Mouse (Mus musculus): ENCODE data around the gene Dlg2. TPM values are rescaled to one million over a fixed set of nuclear protein-coding genes. Genes with fewer than 3 reads are reported as not detected.

Dlg2 gene
- polyA plus RNA-seq, 1 experiment from 2014 or later, result 3.8 TPM

DNA sequence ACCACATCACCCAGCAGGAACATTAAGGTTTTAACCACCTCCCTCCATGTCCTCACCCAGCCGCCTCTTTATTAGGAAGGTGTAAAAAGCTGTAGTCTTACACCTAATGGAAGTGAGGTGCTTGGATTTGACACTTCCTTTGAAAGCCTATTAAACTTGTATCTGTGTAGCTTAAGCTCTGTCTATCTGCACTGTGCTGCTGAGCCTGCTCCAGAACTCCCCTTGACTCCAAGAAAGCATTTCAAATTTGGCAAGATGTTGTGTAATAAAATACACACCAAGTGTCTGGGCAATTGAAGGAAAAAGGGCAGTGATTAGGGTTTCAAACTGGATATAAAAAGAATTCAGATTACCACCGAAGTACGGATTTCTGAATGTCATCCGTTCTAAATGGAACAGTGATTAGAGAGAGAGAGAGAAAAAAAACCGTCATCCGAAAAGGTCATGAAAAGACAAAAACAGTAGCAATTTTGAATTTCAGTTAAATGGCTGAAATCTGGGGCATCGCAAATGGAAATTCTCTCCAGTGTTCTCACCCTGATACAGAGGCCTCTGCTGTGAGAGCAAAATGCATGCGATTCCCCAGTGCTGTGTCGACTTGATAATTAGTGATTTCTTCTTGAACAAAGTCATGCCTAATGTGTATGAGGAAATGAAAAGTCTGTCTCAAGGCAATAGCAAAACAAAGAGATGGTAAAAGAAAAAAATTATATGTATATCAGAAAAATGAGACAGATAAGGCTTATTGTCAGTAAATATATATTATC is 1663.8 kb downstream of the Dlg2 start:
- Histone ChIP-seq H3K4me3 (no peak overlapping the region), H3K9me3 (no peaks in the 10 kb centered on the region), H3K36me3 (no peaks in the 10 kb centered on the region), H3K27ac (no peak overlapping the region), H3K4me1 (no peaks in the 10 kb centered on the region), H3K27me3 (ENCODE audit: insufficient read depth, poor library complexity, severe bottlenecking) (no peaks in the 10 kb centered on the region)
- WGBS, result 72% methylated on average over 9 of the region's 9 CpGs
- no peak for DNase-seq (ENCODE audit: low spot score)

GRCm38 (mm10) chr7:92147499-92147898 is 1671.0 kb downstream of the Dlg2 start:
- no peak for DNase-seq (ENCODE audit: low spot score)
- Histone ChIP-seq H3K27me3 (ENCODE audit: insufficient read depth, poor library complexity, severe bottlenecking) (no peaks in the 10 kb centered on the region), H3K4me1 (no peaks in the 10 kb centered on the region), H3K27ac (no peak overlapping the region), H3K4me3 (no peak overlapping the region), H3K36me3 (no peaks in the 10 kb centered on the region), H3K9me3 (no peaks in the 10 kb centered on the region)
- 87% methylated on average over 1 of the region's 1 CpGs for WGBS

DNA sequence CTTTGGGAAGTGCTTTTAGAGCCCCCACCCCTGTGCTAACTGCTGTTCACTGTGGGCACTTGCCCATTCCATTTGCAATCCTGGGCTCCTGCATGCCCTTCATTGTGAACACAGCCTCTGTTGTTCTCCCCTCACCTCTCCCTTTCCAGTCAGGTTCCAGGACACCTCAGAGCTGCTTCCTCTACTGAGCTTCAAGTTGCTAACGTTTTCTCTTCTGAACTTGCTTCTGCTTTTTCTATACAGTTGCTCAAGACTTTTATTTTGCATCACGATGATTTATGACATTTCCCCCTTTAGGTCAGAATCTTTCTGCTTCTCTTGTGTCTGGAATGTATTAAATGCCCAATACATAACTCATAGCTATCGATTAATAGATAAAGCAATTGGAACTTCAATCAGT is 1674.3 kb downstream of the Dlg2 start:
- no peak for DNase-seq (ENCODE audit: low spot score)
- WGBS, result 70% methylated on average over 3 of the region's 3 CpGs
- H3K36me3 ChIP-seq, result no peaks in the 10 kb centered on the region

DNA sequence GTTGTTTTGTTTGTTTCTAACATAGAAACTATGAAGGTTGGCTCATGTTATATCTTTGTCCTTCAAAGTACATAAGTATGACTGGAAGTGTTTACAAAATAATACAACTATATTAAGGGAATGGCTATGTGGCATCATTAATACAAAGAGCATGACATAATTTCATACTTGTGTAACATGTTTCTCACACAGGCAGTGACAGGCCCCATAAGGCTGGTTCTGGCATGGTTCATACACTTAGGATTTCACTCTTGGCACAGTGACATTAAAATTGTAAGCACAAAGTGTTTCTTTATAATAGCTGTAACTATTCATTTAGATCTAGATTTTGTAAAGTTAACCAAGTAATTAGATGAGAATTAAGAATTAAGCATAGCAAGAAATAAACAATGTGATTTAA is 1678.1 kb downstream of the Dlg2 start:
- no peak for DNase-seq (ENCODE audit: low spot score)
- H3K4me1 ChIP-seq, result no peaks in the 10 kb centered on the region
- H3K4me3 ChIP-seq, result no peak overlapping the region

More for the DNA sequence above, 1674.3 kb downstream of the Dlg2 start:
- Histone ChIP-seq H3K4me1 (no peaks in the 10 kb centered on the region), H3K9me3 (no peaks in the 10 kb centered on the region), H3K27ac (no peak overlapping the region), H3K4me3 (no peak overlapping the region), H3K27me3 (ENCODE audit: insufficient read depth, poor library complexity, severe bottlenecking) (no peaks in the 10 kb centered on the region)

GRCm38 (mm10) chr7:92163150-92163549 is 1686.7 kb downstream of the Dlg2 start:
- H3K36me3 ChIP-seq, result no peaks in the 10 kb centered on the region
- 88% methylated on average over 2 of the region's 2 CpGs for WGBS
- no peak overlapping the region for H3K4me3 ChIP-seq
- no peak overlapping the region for H3K27ac ChIP-seq
- no peak for DNase-seq (ENCODE audit: low spot score)
- H3K27me3 ChIP-seq (ENCODE audit: insufficient read depth, poor library complexity, severe bottlenecking), result no peaks in the 10 kb centered on the region
- no peaks in the 10 kb centered on the region for H3K9me3 ChIP-seq
- H3K4me1 ChIP-seq, result no peaks in the 10 kb centered on the region

More for the DNA sequence above, 1678.1 kb downstream of the Dlg2 start:
- no peak overlapping the region for H3K27ac ChIP-seq
- H3K27me3 ChIP-seq (ENCODE audit: insufficient read depth, poor library complexity, severe bottlenecking), result no peaks in the 10 kb centered on the region
- H3K36me3 ChIP-seq, result no peaks in the 10 kb centered on the region
- H3K9me3 ChIP-seq, result no peaks in the 10 kb centered on the region

DNA sequence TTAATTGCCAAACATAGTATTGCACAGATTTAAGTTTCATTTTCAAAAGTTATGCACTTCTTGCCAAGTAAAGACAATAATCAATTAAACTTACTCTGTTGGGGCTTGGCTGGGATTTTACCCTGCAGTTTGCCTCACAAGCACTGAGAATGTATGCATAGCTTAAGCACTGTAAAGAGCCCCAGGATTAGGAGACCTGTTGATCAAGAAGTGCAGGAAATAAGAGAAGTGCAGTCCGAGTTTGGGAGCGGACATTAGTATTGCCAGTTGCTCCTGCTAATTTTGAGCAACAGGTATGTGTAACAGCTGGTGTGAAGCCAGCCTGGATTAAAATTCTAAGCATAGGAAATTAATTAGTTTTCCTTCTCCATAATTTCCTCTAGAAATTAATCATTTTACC is 1687.8 kb downstream of the Dlg2 start:
- no peaks in the 10 kb centered on the region for H3K9me3 ChIP-seq
- no peaks in the 10 kb centered on the region for H3K27me3 ChIP-seq (ENCODE audit: insufficient read depth, poor library complexity, severe bottlenecking)
- no peak overlapping the region for H3K27ac ChIP-seq
- DNase-seq (ENCODE audit: low spot score), result no peak
- no peaks in the 10 kb centered on the region for H3K4me1 ChIP-seq
- no peaks in the 10 kb centered on the region for H3K36me3 ChIP-seq
- no peak overlapping the region for H3K4me3 ChIP-seq
- 78% methylated on average over 2 of the region's 2 CpGs for WGBS

- DNase-seq (ENCODE audit: low spot score), result no peak
- no peaks in the 10 kb centered on the region for H3K9me3 ChIP-seq
- H3K4me3 ChIP-seq, result no peak overlapping the region
- 85% methylated on average over 6 of the region's 6 CpGs for WGBS
- H3K4me1 ChIP-seq, result no peaks in the 10 kb centered on the region
- no peaks in the 10 kb centered on the region for H3K36me3 ChIP-seq
- no peak overlapping the region for H3K27ac ChIP-seq
- no peaks in the 10 kb centered on the region for H3K27me3 ChIP-seq (ENCODE audit: insufficient read depth, poor library complexity, severe bottlenecking)
These were observed 1688.5 kb downstream of the Dlg2 start for GRCm38 (mm10) chr7:92164875-92165518.

- H3K27me3 ChIP-seq (ENCODE audit: insufficient read depth, poor library complexity, severe bottlenecking), result peaks cover 14% of the 10 kb centered on the region
- peak overlapping the region; percentile 64 for H3K4me3 ChIP-seq
- H3K36me3 ChIP-seq, result no peaks in the 10 kb centered on the region
- DNase-seq (ENCODE audit: low spot score), result no peak
- WGBS, result 32% methylated on average over 5 of the region's 5 CpGs
- H3K27ac ChIP-seq, result peak overlapping the region; percentile 79; the same call in 1 of the 2 replicates
- no peaks in the 10 kb centered on the region for H3K9me3 ChIP-seq
- peaks cover 18% of the 10 kb centered on the region for H3K4me1 ChIP-seq
These were observed 1703.6 kb downstream of the Dlg2 start for GRCm38 (mm10) chr7:92180029-92180428.

GRCm38 (mm10) chr7:92180591-92181587 is 1704.4 kb downstream of the Dlg2 start:
- H3K4me3 ChIP-seq, result peak overlapping the region; percentile 64
- H3K9me3 ChIP-seq, result no peaks in the 10 kb centered on the region
- WGBS, result 24% methylated on average over 29 of the region's 29 CpGs
- DNase-seq (ENCODE audit: low spot score), result peak; percentile 80
- no peaks in the 10 kb centered on the region for H3K36me3 ChIP-seq
- H3K27me3 ChIP-seq (ENCODE audit: insufficient read depth, poor library complexity, severe bottlenecking), result peaks cover 14% of the 10 kb centered on the region
- peaks cover 18% of the 10 kb centered on the region for H3K4me1 ChIP-seq
- peak overlapping the region; percentile 79 for H3K27ac ChIP-seq

DNA sequence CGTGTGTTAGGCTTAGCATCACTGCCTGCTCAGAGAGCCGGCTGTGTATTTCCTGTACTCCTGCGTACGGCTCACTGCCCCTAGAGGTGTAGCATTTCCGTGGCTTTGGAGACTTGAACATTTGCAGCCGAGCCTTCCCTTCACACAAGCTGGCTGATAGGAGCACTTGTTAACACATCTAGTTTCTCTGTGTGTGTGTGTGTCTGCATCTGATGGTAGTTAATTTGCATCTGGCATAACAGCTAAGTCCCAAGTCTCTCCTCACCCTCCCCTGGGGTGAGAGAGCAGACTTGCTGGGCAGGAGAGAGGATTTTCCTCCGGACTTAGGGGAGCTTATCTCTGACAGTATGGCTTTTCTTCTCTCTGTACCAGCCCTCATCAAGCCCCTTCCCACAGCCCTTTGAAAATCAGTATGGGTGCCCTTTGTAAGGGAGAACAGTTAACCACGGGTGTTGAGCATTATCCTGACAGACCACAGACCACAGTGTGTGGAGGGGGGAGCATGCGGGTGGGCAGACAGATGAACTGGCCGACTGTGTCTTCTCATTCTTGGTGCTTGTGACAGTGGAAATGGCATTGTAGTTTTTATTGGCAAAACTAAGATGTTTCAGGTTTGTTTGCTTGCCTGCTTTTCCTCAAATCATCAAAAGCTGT is 1705.6 kb downstream of the Dlg2 start:
- Histone ChIP-seq H3K4me3 (peak overlapping the region; percentile 64), H3K27ac (0 out of 2 replicates have a peak overlapping the region, but pooled peaks have one; percentile 13)
- no peak for DNase-seq (ENCODE audit: low spot score)

DNA sequence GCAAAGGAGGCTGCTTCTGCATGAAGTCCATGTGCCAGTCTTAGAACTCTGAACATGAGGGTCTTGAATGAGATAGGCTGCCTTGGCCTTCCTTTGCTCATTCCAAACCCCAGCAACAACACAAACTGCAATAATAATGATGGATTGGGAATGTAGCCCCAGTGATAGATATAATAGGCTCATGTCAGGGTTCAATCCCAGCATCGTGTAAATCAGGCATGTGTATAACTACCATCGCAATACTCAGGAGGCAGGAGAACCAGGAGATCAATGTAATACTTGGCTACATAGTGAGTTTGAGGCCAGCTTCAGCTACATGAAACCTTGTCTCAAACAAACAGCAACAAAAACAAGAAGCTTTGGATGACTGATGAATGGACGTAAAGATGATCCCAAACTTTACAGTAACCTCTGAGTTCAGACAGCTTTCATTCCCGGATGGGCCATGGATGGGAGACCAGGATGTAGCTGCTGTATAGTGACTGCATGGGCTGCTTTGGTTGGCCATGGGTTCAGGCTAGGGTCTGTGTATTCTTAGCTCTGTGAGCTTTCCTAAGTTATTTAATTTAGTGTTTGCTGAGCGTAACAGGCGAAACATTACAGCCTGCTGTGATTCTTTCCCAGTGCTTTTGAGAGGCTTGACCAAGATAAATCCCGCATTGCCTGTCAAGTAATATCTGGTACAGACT is 1708.0 kb downstream of the Dlg2 start:
- no peak overlapping the region for H3K27ac ChIP-seq
- DNase-seq (ENCODE audit: low spot score), result no peak
- no peaks in the 10 kb centered on the region for H3K36me3 ChIP-seq
- peaks cover 14% of the 10 kb centered on the region for H3K27me3 ChIP-seq (ENCODE audit: insufficient read depth, poor library complexity, severe bottlenecking)
- 84% methylated on average over 7 of the region's 7 CpGs for WGBS
- no peak overlapping the region for H3K4me3 ChIP-seq
- peaks cover 18% of the 10 kb centered on the region for H3K4me1 ChIP-seq
- H3K9me3 ChIP-seq, result no peaks in the 10 kb centered on the region

More for the DNA sequence above, 1705.6 kb downstream of the Dlg2 start:
- Histone ChIP-seq H3K9me3 (no peaks in the 10 kb centered on the region), H3K36me3 (no peaks in the 10 kb centered on the region), H3K27me3 (ENCODE audit: insufficient read depth, poor library complexity, severe bottlenecking) (peaks cover 14% of the 10 kb centered on the region), H3K4me1 (peaks cover 18% of the 10 kb centered on the region)
- 10% methylated on average over 10 of the region's 10 CpGs for WGBS

GRCm38 (mm10) chr7:92186341-92186740 is 1709.9 kb downstream of the Dlg2 start:
- WGBS, result 82% methylated on average over 5 of the region's 5 CpGs
- Histone ChIP-seq H3K4me1 (peaks cover 10% of the 10 kb centered on the region), H3K9me3 (no peaks in the 10 kb centered on the region), H3K36me3 (no peaks in the 10 kb centered on the region), H3K27me3 (ENCODE audit: insufficient read depth, poor library complexity, severe bottlenecking) (peaks cover 8% of the 10 kb centered on the region), H3K4me3 (no peak overlapping the region), H3K27ac (no peak overlapping the region)
- no peak for DNase-seq (ENCODE audit: low spot score)
